8 mouse cellular contexts compared by ENCODE assay signal in the genomic region with DNA sequence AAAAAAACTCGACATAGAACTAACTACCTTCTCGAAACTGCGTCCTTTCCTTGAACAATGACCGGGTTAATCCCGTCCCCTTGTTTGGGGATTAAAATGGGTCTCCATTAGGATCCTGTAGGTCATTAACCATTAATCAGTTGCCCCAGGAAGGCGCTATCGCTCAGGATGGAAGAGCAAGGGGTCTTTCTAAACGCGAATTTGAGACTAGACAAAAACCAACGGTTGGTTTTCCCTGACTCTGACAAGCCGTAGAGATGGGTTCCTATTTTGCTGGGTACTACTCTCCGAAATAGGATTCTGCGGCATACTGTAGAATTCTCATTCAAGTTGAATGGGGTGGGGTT. TPM values are rescaled to one million over a fixed set of nuclear protein-coding genes. Genes with fewer than 3 reads are reported as not detected.
A peak's percentile ranks its signal among the peaks of the same experiment; 100 is the strongest.
DNase-seq lines count a peak whose midpoint lies in the region; ATAC-seq and TF ChIP-seq lines count a peak whose summit lies in the region.

No protein-coding gene starts in this region.

- H3K27ac ChIP-seq in spleen, adult 2 months (ENCODE audit: insufficient read depth, low read length) = peak overlapping the region; percentile 31; the same call in 1 of the 2 replicates
- H3K27ac ChIP-seq in limb, embryonic 12.5 days = no peak overlapping the region
- 0 out of 2 replicates have a peak overlapping the region, but pooled peaks have one; percentile 10 for H3K27ac ChIP-seq in stomach, embryonic 14.5 days (ENCODE audit: low read length)

- no peak for TF ChIP-seq POLR2A in spleen, adult 2 months (IDR thresholded peaks at IDR 0.05; ENCODE audit: low read depth, low read length)

- peak; percentile 5 for DNase-seq in adrenal gland, postnatal 25 days
- DNase-seq in adrenal gland, postnatal 4 days (ENCODE audit: low spot score in 2 of 2) = no peak
- DNase-seq in spleen, adult 2 months (ENCODE audit: low read depth in 1 of 2, low spot score in 2 of 2) = no peak
- no peak for DNase-seq in spleen, adult 18-20 months
- DNase-seq in urinary bladder, postnatal 10 days (ENCODE audit: low spot score) = no peak
- DNase-seq in adipocyte (ENCODE audit: low spot score) = no peak

- 0 out of 2 replicates have a peak, but pooled peaks cover under 1% of the 10 kb centered on the region for H3K4me1 ChIP-seq in spleen, adult 2 months (ENCODE audit: control insufficient read depth, insufficient read depth, insufficient read length)
- peaks cover 13% of the 10 kb centered on the region for H3K4me1 ChIP-seq in limb, embryonic 12.5 days (replicated peaks)
- peaks cover 4% of the 10 kb centered on the region; the same call in 1 of the 2 replicates for H3K4me1 ChIP-seq in stomach, embryonic 14.5 days (ENCODE audit: control insufficient read depth, insufficient read depth, low read length)

- H3K9me3 ChIP-seq in limb, embryonic 12.5 days = no peaks in the 10 kb centered on the region
- H3K9me3 ChIP-seq in stomach, embryonic 14.5 days (ENCODE audit: control insufficient read depth, low read depth, low read length) = no peaks in the 10 kb centered on the region

- peak overlapping the region; percentile 38 for H3K9ac ChIP-seq in limb, embryonic 12.5 days (replicated peaks)
- peak overlapping the region; percentile 46 for H3K9ac ChIP-seq in stomach, embryonic 14.5 days (replicated peaks; ENCODE audit: low read depth, low read length)

- WGBS in spleen, adult 2 months = 5% methylated on average over 13 of the region's 13 CpGs
- WGBS in limb, embryonic 12.5 days = 7% methylated on average over 13 of the region's 13 CpGs
- 7% methylated on average over 13 of the region's 13 CpGs for WGBS in stomach, embryonic 14.5 days

- no peak for ATAC-seq in limb, embryonic 12.5 days (ENCODE audit: insufficient number of reproducible peaks, insufficient read depth, low FRiP score, low TSS enrichment, low read depth)
- no peak for ATAC-seq in stomach, embryonic 14.5 days (ENCODE audit: insufficient number of reproducible peaks, insufficient read depth, low FRiP score, low read depth)

- H3K27me3 ChIP-seq in spleen, adult 2 months (ENCODE audit: control insufficient read depth, insufficient read depth, low read length) = no peaks in the 10 kb centered on the region
- H3K27me3 ChIP-seq in limb, embryonic 12.5 days = no peaks in the 10 kb centered on the region
- no peaks in the 10 kb centered on the region for H3K27me3 ChIP-seq in stomach, embryonic 14.5 days (ENCODE audit: control insufficient read depth, insufficient read depth, low read length)

- peak overlapping the region; percentile 78 for H3K4me2 ChIP-seq in limb, embryonic 12.5 days
- H3K4me2 ChIP-seq in stomach, embryonic 14.5 days (replicated peaks; ENCODE audit: low read depth, low read length) = peak overlapping the region; percentile 73

- no peak for TF ChIP-seq CTCF in spleen, adult 2 months (IDR thresholded peaks at IDR 0.05; ENCODE audit: extremely low read depth, insufficient read depth, insufficient read length, insufficient replicate concordance)

- peak overlapping the region; percentile 99 for H3K4me3 ChIP-seq in spleen, adult 2 months (ENCODE audit: extremely low read depth, insufficient read depth, insufficient read length)
- peak overlapping the region; percentile 86 for H3K4me3 ChIP-seq in limb, embryonic 12.5 days (replicated peaks)
- H3K4me3 ChIP-seq in stomach, embryonic 14.5 days (ENCODE audit: low read depth, low read length) = peak overlapping the region; percentile 90

- peaks cover 10% of the 10 kb centered on the region for H3K36me3 ChIP-seq in spleen, adult 2 months (ENCODE audit: control insufficient read depth, insufficient read depth, low read length)
- H3K36me3 ChIP-seq in limb, embryonic 12.5 days = peaks cover 28% of the 10 kb centered on the region
- H3K36me3 ChIP-seq in stomach, embryonic 14.5 days (ENCODE audit: control insufficient read depth, insufficient read depth, low read length) = peaks cover 13% of the 10 kb centered on the region; the same call in 1 of the 2 replicates

RNA-seq across cellular contexts. Expression of a gene that starts 0.3 kb away (rescaled TPM):
- total RNA-seq in adrenal gland, postnatal 25 days (2021) = 41.7 and 47.0 TPM in 2 replicates
- total RNA-seq in adrenal gland, postnatal 4 days (2021) = 10 to 100 TPM; 45.4 to 49.9 TPM
- polyA plus RNA-seq in spleen, adult 2 months (2012; rRNA removed) = 2.3 and 2.6 TPM in 2 replicates
- 95.1 and 99.3 TPM in 2 replicates for polyA plus RNA-seq in limb, embryonic 12.5 days (2016; fragmentation: Nextera tagmentation; extraction: Ambion mirVana)
- 99.9 and 114 TPM in 2 replicates for polyA plus RNA-seq in stomach, embryonic 14.5 days (2014; fragmentation: Nextera tagmentation; extraction: Ambion mirVana)

RNA-seq across cellular contexts. Expression of a gene that starts 14.7 kb away (rescaled TPM):
- 112 and 118 TPM in 2 replicates for total RNA-seq in adrenal gland, postnatal 25 days (2021)
- 100 to 1,000 TPM; 100 to 105 TPM for total RNA-seq in adrenal gland, postnatal 4 days (2021)
- polyA plus RNA-seq in spleen, adult 2 months (2012; rRNA removed) = 182 and 253 TPM in 2 replicates
- 65.3 and 66.1 TPM in 2 replicates for polyA plus RNA-seq in limb, embryonic 12.5 days (2016; fragmentation: Nextera tagmentation; extraction: Ambion mirVana)
- 57.1 and 63.8 TPM in 2 replicates for polyA plus RNA-seq in stomach, embryonic 14.5 days (2014; fragmentation: Nextera tagmentation; extraction: Ambion mirVana)

RNA-seq across cellular contexts. Expression of a gene that starts 15.0 kb away (rescaled TPM):
- total RNA-seq in adrenal gland, postnatal 25 days (2021) = 1.5 TPM in 1 of 2 replicates, not detected in the other
- 1 to 10 TPM; 1.1 to 1.2 TPM for total RNA-seq in adrenal gland, postnatal 4 days (2021)
- 3.0 and 5.6 TPM in 2 replicates for polyA plus RNA-seq in spleen, adult 2 months (2012; rRNA removed)
- 1.7 and 2.0 TPM in 2 replicates for polyA plus RNA-seq in limb, embryonic 12.5 days (2016; fragmentation: Nextera tagmentation; extraction: Ambion mirVana)
- polyA plus RNA-seq in stomach, embryonic 14.5 days (2014; fragmentation: Nextera tagmentation; extraction: Ambion mirVana) = 0.74 and 2.2 TPM in 2 replicates

Comparison
In these comparisons a context has a peak if more than half of its experiments do, and no peak if none do; other contexts are left out.
1. RNA of a gene that starts 0.3 kb away (polyA plus RNA-seq): 99.9 to 114 TPM in stomach, embryonic 14.5 days and 95.1 to 99.3 TPM in limb, embryonic 12.5 days; 2.3 to 2.6 TPM in spleen, adult 2 months; every median in the first group is over 10 times any median in the second.
2. Peak in every context shown above with its lines, with median percentiles within 50 percentile points of each other: H3K4me3 ChIP-seq.